Mouse (Mus musculus) bone marrow macrophage, adult 2 months (primary cell): Measurements from ENCODE around the gene Arhgap32. TPM values are rescaled to one million over a fixed set of nuclear protein-coding genes. Genes with fewer than 3 reads are reported as not detected.
A peak's percentile ranks its signal among the peaks of the same experiment; 100 is the strongest.

Experiments used
- H3K27ac ChIP-seq: 2 replicates; pipeline ENCODE4 v1.5.1; 2012; ENCODE audit warnings: low read depth, low read length; ENCODE audit not compliant: insufficient read depth
- H3K4me1 ChIP-seq: 2 replicates; pipeline ENCODE4 v1.6.1; 2012; ENCODE audit warnings: low read length; ENCODE audit not compliant: control insufficient read depth, insufficient read depth
- H3K4me3 ChIP-seq: 2 replicates; pipeline ENCODE4 v1.5.1; 2012; ENCODE audit warnings: mild to moderate bottlenecking, low read length, moderate library complexity; ENCODE audit not compliant: insufficient read depth
- CTCF ChIP-seq: IDR thresholded peaks from 2 replicates; pipeline ENCODE4 v1.5.1; 2012; ENCODE audit warnings: low read depth, mild to moderate bottlenecking, low read length, moderate library complexity
- POLR2A ChIP-seq: IDR thresholded peaks from 2 replicates; pipeline ENCODE4 v1.6.1; 2012; ENCODE audit warnings: mild to moderate bottlenecking, low read depth, low read length, borderline replicate concordance
- polyA plus RNA-seq: library from polyadenylated mRNA; stranded (reverse); fragments of >200 nt; gene quantifications from 2 replicates; pipeline ENCODE4 v1.2.4, GENCODE M21; 2012; ENCODE audit not compliant: missing spikeins, insufficient read depth, insufficient read length

Arhgap32 gene
- polyA plus RNA-seq, 1 experiment, result 0.43 TPM

- H3K4me3 ChIP-seq, result no peak overlapping the region
- no peak for TF ChIP-seq POLR2A
- TF ChIP-seq CTCF, result no peak
- no peaks in the 10 kb centered on the region for H3K4me1 ChIP-seq
- H3K27ac ChIP-seq, result no peak overlapping the region
These were observed 129.3 kb downstream of the Arhgap32 start for GRCm38 (mm10) chr9:32245237-32245636.

GRCm38 (mm10) chr9:32246123-32246716, 130.3 kb downstream of the Arhgap32 start:
- H3K27ac ChIP-seq, result no peak overlapping the region
- no peak for TF ChIP-seq POLR2A
- no peak for TF ChIP-seq CTCF
- H3K4me1 ChIP-seq, result no peaks in the 10 kb centered on the region
- no peak overlapping the region for H3K4me3 ChIP-seq

GRCm38 (mm10) chr9:32250486-32250885, 134.6 kb downstream of the Arhgap32 start:
- H3K4me3 ChIP-seq, result no peak overlapping the region
- no peak overlapping the region for H3K27ac ChIP-seq
- no peaks in the 10 kb centered on the region for H3K4me1 ChIP-seq
- TF ChIP-seq POLR2A, result no peak
- no peak for TF ChIP-seq CTCF

- no peak overlapping the region for H3K27ac ChIP-seq
- no peaks in the 10 kb centered on the region for H3K4me1 ChIP-seq
- no peak for TF ChIP-seq CTCF
- TF ChIP-seq POLR2A, result no peak
These were observed 137.8 kb downstream of the Arhgap32 start for GRCm38 (mm10) chr9:32253721-32254120.

GRCm38 (mm10) chr9:32257365-32257764, 141.4 kb downstream of the Arhgap32 start:
- Histone ChIP-seq H3K4me1 (no peaks in the 10 kb centered on the region), H3K27ac (no peak overlapping the region), H3K4me3 (no peak overlapping the region)
- no peak for TF ChIP-seq CTCF
- no peak for TF ChIP-seq POLR2A

More at GRCm38 (mm10) chr9:32253721-32254120, 137.8 kb downstream of the Arhgap32 start:
- no peak overlapping the region for H3K4me3 ChIP-seq

GRCm38 (mm10) chr9:32257882-32258281, 141.9 kb downstream of the Arhgap32 start:
- Histone ChIP-seq H3K4me3 (no peak overlapping the region), H3K27ac (no peak overlapping the region), H3K4me1 (no peaks in the 10 kb centered on the region)
- TF ChIP-seq CTCF (no peak), POLR2A (no peak)

- no peaks in the 10 kb centered on the region for H3K4me1 ChIP-seq
- TF ChIP-seq POLR2A (no peak), CTCF (peak; percentile 19; the same call in 1 of the 2 replicates)
- H3K4me3 ChIP-seq, result no peak overlapping the region
- no peak overlapping the region for H3K27ac ChIP-seq
These were observed 156.0 kb downstream of the Arhgap32 start for GRCm38 (mm10) chr9:32271896-32272444.

- Histone ChIP-seq H3K27ac (no peak overlapping the region), H3K4me1 (no peaks in the 10 kb centered on the region), H3K4me3 (no peak overlapping the region)
- TF ChIP-seq POLR2A (no peak), CTCF (no peak)
These were observed 162.1 kb downstream of the Arhgap32 start for GRCm38 (mm10) chr9:32278052-32278451.

GRCm38 (mm10) chr9:32279789-32280188, 163.9 kb downstream of the Arhgap32 start:
- TF ChIP-seq CTCF (no peak), POLR2A (no peak)
- no peaks in the 10 kb centered on the region for H3K4me1 ChIP-seq
- H3K27ac ChIP-seq, result no peak overlapping the region
- no peak overlapping the region for H3K4me3 ChIP-seq

GRCm38 (mm10) chr9:32280456-32280855, 164.5 kb downstream of the Arhgap32 start:
- TF ChIP-seq CTCF (no peak), POLR2A (no peak)
- Histone ChIP-seq H3K27ac (no peak overlapping the region), H3K4me3 (no peak overlapping the region), H3K4me1 (no peaks in the 10 kb centered on the region)
